Mouse (Mus musculus) embryonic facial prominence, embryonic 11.5 days (tissue): ENCODE data around the gene Ankrd55. TPM values are rescaled to one million over a fixed set of nuclear protein-coding genes. Genes with fewer than 3 reads are reported as not detected.

Experiments used
- polyA plus RNA-seq: library from polyadenylated mRNA; unstranded; fragments of >200 nt; fragmentation: Nextera tagmentation; extraction: Ambion mirVana; gene quantifications from 2 replicates; pipeline ENCODE4 v1.2.1, GENCODE M21; 2014

Ankrd55 gene
- polyA plus RNA-seq, 1 experiment from 2014 or later: 1.1 TPM

Other genes starting within 250 kb of the Ankrd55 start
- 25.8 and 33.0 TPM in 2 replicates for gene Il6st, start 175.6 kb downstream of the Ankrd55 start, polyA plus RNA-seq